9 mouse cellular contexts compared by ENCODE assay signal in the genomic region with DNA sequence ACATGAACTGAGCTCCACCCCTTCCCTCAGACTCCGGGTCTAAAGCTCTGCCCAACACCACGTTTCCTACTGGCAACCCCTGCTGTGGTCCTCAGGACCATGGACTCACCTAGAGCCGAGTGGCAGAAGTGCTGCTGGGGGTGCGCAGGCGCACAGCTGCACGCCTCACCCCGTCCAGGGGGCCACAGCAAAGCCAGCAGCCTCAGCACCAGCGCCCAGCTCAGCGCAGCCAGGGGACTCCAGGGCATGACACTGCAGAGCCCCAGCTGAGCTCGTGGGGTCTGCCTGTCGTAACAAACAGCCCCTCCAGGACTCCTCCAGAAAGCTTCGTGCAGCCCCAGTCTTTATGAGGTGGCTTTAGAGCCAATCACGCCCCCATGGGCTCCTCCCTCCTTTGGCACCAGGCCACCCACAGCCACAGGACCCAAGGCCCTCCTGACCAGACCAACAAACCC. TPM values are rescaled to one million over a fixed set of nuclear protein-coding genes. Genes with fewer than 3 reads are reported as not detected.
DNase-seq lines count a peak whose midpoint lies in the region; ATAC-seq and TF ChIP-seq lines count a peak whose summit lies in the region.
"Had no signal": no experiment of that assay in that cellular context is flagged by ENCODE, and none has a peak within 500 bp of the region (broad histone marks: within the 10 kb centered on the region; RNA-seq: fewer than 3 reads in every experiment).

No protein-coding gene starts in this region.

- TF ChIP-seq POLR2A in brain, embryonic 14.5 days (IDR thresholded peaks at IDR 0.05; ENCODE audit: borderline replicate concordance, extremely low read depth, insufficient read depth, insufficient read length, poor library complexity, severe bottlenecking): no peak

- intact Hi-C loops in gastrocnemius, adult 2 months (cut with DNase I): no loop called here

- H3K9me3 ChIP-seq in hindbrain, embryonic 16.5 days (ENCODE audit: control insufficient read depth, low read length): no peaks in the 10 kb centered on the region
- no peaks in the 10 kb centered on the region for H3K9me3 ChIP-seq in midbrain, embryonic 12.5 days

- peak; percentile 42 to 45 for DNase-seq in layer of hippocampus, adult 2 months (ENCODE audit: low spot score in 2 of 2)
- DNase-seq in layer of hippocampus, adult 9-11 months: no peak
- peak; percentile 37 for DNase-seq in brain, embryonic 14.5 days (ENCODE audit: low read depth)
- peak; percentile 69 for DNase-seq in gastrocnemius, adult 2 months
- no peak for DNase-seq in T-cell, adult 2 months (ENCODE audit: low spot score)
- no peak for DNase-seq in layer of hippocampus, adult 11-12 months (ENCODE audit: low spot score)

- H3K4me1 ChIP-seq in hindbrain, embryonic 16.5 days (ENCODE audit: control insufficient read depth, insufficient read depth, low read depth, low read length): peaks cover 3% of the 10 kb centered on the region
- H3K4me1 ChIP-seq in midbrain, embryonic 12.5 days: peaks cover 14% of the 10 kb centered on the region

- no peaks in the 10 kb centered on the region for H3K27me3 ChIP-seq in hindbrain, embryonic 16.5 days (replicated peaks; ENCODE audit: control insufficient read depth, insufficient read depth, low read length)
- H3K27me3 ChIP-seq in midbrain, embryonic 12.5 days: peaks cover 22% of the 10 kb centered on the region

- ATAC-seq in hindbrain, embryonic 16.5 days: peak; percentile 80
- ATAC-seq in midbrain, embryonic 12.5 days (ENCODE audit: low FRiP score, low read depth): no peak

- peaks cover 2% of the 10 kb centered on the region; the same call in 1 of the 2 replicates for H3K36me3 ChIP-seq in hindbrain, embryonic 16.5 days (ENCODE audit: control insufficient read depth, insufficient read depth, low read length)
- no peaks in the 10 kb centered on the region for H3K36me3 ChIP-seq in midbrain, embryonic 12.5 days

- H3K4me3 ChIP-seq in layer of hippocampus, adult 2 months: peak overlapping the region; percentile 40
- peak overlapping the region; percentile 71 for H3K4me3 ChIP-seq in gastrocnemius, adult 2 months
- peak overlapping the region; percentile 30 for H3K4me3 ChIP-seq in hindbrain, embryonic 16.5 days (ENCODE audit: low read length)
- no peak overlapping the region for H3K4me3 ChIP-seq in midbrain, embryonic 12.5 days

- 3% methylated on average over 13 of the region's 13 CpGs for WGBS in hindbrain, embryonic 16.5 days
- 9% methylated on average over 13 of the region's 13 CpGs for WGBS in midbrain, embryonic 12.5 days

- peak overlapping the region; percentile 89 for H3K27ac ChIP-seq in layer of hippocampus, adult 2 months
- peak overlapping the region; percentile 88 for H3K27ac ChIP-seq in gastrocnemius, adult 2 months
- peak overlapping the region; percentile 77 for H3K27ac ChIP-seq in hindbrain, embryonic 16.5 days (ENCODE audit: low read depth, low read length)
- H3K27ac ChIP-seq in midbrain, embryonic 12.5 days (replicated peaks): no peak overlapping the region

- no peak for TF ChIP-seq CTCF in layer of hippocampus, adult 2 months (conservative IDR thresholded peaks at IDR 0.05)
- no peak for TF ChIP-seq CTCF in brain, embryonic 14.5 days (IDR thresholded peaks at IDR 0.05; ENCODE audit: borderline replicate concordance, extremely low read depth, insufficient read depth, insufficient read length)
- TF ChIP-seq CTCF in gastrocnemius, adult 2 months (IDR thresholded peaks at IDR 0.05): no peak

- peak overlapping the region; percentile 47 for H3K4me2 ChIP-seq in hindbrain, embryonic 16.5 days (ENCODE audit: low read length)
- H3K4me2 ChIP-seq in midbrain, embryonic 12.5 days (replicated peaks): peak overlapping the region; percentile 31

- H3K9ac ChIP-seq in hindbrain, embryonic 16.5 days (ENCODE audit: low read depth, low read length): peak overlapping the region; percentile 44
- H3K9ac ChIP-seq in midbrain, embryonic 12.5 days (replicated peaks): no peak overlapping the region

RNA-seq across cellular contexts. Expression of gene Timp4, which starts 0.4 kb away (rescaled TPM):
- total RNA-seq in layer of hippocampus, adult 2 months (2021): 10 to 100 TPM; 19.4 to 22.6 TPM
- polyA plus RNA-seq in brain, embryonic 14.5 days (2012; rRNA removed): 1.9 and 5.7 TPM in 2 replicates
- 10 to 100 TPM; 20.7 to 23.0 TPM for total RNA-seq in gastrocnemius, adult 2 months (2021)
- 30.5 and 34.2 TPM in 2 replicates for polyA plus RNA-seq in hindbrain, embryonic 16.5 days (2015; fragmentation: Nextera tagmentation; extraction: Ambion mirVana)
- polyA plus RNA-seq in midbrain, embryonic 12.5 days (2016; fragmentation: Nextera tagmentation; extraction: Ambion mirVana): 0.31 and 0.47 TPM in 2 replicates
- total RNA-seq: MEL had no signal

RNA-seq across cellular contexts. Expression of gene Gm17482, which starts 24.4 kb away (rescaled TPM):
- not detected for total RNA-seq in layer of hippocampus, adult 2 months (2021)
- polyA plus RNA-seq in brain, embryonic 14.5 days (2012; rRNA removed): not detected in 2 replicates
- not detected for total RNA-seq in gastrocnemius, adult 2 months (2021)
- polyA plus RNA-seq in hindbrain, embryonic 16.5 days (2015; fragmentation: Nextera tagmentation; extraction: Ambion mirVana): not detected in 2 replicates
- polyA plus RNA-seq in midbrain, embryonic 12.5 days (2016; fragmentation: Nextera tagmentation; extraction: Ambion mirVana): not detected in 2 replicates
- total RNA-seq: MEL had no signal

Comparison
In these comparisons a context has a peak if more than half of its experiments do, and no peak if none do; other contexts are left out.
1. DNase-seq: peak in layer of hippocampus, adult 2 months (2 of 2), brain, embryonic 14.5 days (single experiment) and gastrocnemius, adult 2 months (single experiment); none in layer of hippocampus, adult 9-11 months (single experiment), T-cell, adult 2 months (single experiment) and layer of hippocampus, adult 11-12 months (single experiment).